Mouse (Mus musculus): ENCODE data around the gene Bend7. TPM values are rescaled to one million over a fixed set of nuclear protein-coding genes. Genes with fewer than 3 reads are reported as not detected.
A peak's percentile ranks its signal among the peaks of the same experiment; 100 is the strongest.

Bend7 gene
- total RNA-seq (2015) (not detected in 2 replicates), total RNA-seq (2017) (not detected in 2 replicates)

DNA sequence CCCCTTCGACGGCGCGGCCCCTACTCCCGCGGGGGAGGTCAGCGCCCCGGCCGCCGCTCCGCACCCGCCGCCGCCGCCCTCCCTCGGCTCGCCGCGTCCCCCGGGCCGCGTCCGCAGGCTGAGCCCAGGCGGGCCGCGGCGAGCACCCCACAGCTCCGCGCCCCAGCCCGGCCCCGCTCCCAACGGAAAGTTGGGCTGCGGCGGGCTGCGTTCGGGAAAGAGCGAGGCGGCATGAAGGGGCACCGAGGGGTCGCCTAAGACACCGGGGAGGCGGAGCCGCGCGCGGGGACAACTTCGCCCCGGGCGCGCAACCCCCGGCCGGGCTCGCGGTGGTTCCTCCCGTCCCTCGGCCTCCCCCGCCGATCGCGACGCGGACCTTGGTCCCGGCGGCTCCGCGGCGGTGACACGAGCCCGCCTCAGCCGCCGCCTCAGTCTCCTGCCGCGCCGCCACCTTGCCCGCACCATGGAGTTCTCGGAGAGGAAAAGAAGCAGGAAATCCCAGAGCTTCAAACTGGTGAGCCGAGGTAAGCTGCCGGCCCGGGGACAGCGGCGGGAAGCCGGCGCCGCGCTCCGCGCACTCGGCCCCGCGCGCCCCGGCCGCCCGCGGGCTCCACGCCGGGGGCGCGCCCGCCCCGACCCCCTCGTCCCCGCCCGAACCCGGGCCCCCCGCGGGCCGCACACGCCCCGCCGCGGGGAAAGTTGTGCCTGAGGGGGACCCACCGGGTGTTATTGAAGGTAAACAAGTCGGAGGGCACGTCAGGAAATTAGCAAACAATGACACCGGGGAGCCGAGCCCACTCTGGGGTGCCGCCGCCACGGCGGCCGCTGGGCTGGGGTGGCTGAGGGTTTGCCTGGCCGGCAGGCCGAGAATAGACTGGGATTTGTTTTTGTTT lies at the start of gene Bend7:
TSS of gene Bend7 (plus strand) at position 63 of the 893 bp plus-strand sequence.
- no peak for ATAC-seq (ENCODE audit: poor library complexity, severe bottlenecking)

DNA sequence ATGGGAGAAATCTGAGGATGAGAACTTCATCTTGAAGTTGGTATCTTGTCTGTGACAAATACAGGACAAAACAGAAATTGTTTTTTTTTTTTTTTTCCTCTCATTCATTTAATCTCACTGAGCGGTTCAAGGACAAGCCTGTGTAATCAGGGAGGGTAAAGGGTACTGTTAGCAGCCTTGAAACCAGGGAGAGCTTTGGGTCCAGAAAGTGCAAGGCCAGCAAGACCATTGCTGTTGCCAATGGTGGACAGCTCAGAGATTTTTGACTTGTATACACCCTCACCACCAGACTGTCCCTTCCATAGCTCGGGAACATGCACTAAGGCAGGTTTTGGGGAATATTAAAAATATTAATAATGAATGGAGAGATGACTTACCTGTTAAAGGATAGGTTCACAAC lies 49.0 kb upstream of the Bend7 start:
- no peak for ATAC-seq (ENCODE audit: poor library complexity, severe bottlenecking)

DNA sequence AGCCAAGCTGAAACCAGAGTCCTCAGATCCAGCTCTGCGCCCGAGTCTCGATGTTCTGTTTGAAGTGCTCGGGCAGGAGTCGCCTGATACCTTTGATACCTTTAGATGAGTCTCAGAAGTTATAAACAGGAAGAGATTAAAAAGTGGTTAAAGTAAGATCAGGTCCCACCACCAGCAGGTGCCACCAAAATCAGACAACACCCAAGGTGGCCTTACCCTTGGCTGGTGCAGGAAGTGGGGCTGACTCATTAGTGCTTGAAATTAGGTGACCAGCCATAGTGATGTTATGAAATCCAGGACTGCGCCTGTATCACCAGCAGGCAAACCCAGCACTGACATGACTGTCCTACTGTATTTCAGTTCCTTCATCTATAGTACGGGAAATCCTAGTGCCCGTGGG lies 47.9 kb upstream of the Bend7 start:
- no peak for ATAC-seq (ENCODE audit: poor library complexity, severe bottlenecking)

- ATAC-seq (ENCODE audit: poor library complexity, severe bottlenecking), result no peak
Measured at GRCm38 (mm10) chr2:4671636-4672035, 46.0 kb upstream of the Bend7 start.

DNA sequence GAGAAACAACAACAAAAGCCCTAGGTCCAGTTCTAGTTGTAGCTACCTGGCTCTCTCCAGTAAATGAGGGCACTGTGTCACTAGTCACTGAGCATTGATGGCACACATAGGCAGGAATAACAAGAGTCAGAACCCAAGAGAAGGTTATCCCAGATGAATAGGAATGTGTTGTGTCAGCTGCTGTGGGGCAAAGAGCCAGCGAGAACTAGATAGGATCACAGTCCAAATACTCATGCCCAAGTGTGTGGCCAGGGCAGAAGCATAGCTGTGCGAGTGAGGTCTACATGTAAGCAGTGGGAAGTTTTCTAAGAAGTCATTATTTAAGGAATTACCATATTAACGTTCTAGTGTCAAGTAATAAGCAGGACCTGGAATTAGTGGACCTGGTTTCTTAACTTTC lies 37.7 kb upstream of the Bend7 start:
- no peak for ATAC-seq (ENCODE audit: poor library complexity, severe bottlenecking)

GRCm38 (mm10) chr2:4711262-4711661 lies 6.4 kb upstream of the Bend7 start:
- ATAC-seq (ENCODE audit: poor library complexity, severe bottlenecking), result no peak

DNA sequence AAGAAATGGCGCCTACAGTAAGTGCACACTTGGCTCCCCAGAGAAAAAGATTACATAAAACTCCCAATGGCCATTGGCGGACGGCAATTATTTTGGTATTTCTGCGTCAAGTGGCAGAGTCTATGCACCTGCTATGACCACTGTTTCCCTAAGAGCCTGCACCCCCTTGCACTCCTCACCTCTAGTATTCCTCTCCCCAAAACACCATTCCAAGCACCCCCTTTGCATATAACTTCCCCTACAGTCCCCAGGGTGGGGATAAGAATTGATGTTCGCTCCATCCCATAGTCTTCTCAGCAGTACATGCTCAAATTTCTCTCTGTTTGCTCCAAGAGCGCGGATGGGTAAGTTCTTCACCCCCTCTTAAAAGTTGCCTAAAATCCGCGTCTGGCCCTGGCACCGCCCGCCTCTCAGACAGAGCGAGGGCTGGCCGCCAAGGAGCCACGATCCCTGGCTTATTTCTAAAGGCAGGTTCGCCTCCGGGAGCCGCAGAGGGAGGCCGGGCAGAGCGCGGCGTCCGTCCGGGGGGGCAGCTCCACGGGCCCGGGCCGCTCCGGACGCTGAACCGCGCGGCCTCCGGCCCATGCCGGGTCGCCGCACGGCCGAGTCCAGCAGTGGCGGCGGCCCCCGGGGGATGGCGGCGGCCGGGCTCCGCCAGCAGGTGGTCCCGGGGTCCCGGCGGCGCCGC lies 406 bp upstream of the Bend7 start:
- no peak for ATAC-seq (ENCODE audit: poor library complexity, severe bottlenecking)

DNA sequence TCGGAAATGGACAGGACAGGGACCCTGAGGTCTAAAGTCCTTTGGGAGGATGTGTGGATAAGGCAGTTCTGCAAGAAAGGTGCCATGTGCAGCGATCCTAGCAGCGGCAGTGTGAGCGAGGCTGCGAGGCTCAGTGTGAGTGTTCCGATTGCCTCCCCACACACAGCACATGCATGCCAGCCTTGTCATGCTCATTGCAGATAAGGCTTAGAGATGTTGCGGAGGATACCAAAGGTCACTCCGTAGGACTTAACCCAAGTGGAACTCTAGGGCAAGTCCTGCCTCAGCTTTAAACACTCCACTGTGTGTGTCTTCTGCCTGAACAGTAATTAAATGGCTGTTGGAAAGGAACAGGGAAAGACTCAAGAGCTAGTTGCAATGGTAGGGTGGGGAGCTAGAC lies 5.5 kb downstream of the Bend7 start:
- no peak for ATAC-seq (ENCODE audit: poor library complexity, severe bottlenecking)

GRCm38 (mm10) chr2:4730161-4730560 lies 12.5 kb downstream of the Bend7 start:
- no peak for ATAC-seq (ENCODE audit: poor library complexity, severe bottlenecking)

GRCm38 (mm10) chr2:4733971-4734370 lies 16.3 kb downstream of the Bend7 start:
- no peak for ATAC-seq (ENCODE audit: poor library complexity, severe bottlenecking)

DNA sequence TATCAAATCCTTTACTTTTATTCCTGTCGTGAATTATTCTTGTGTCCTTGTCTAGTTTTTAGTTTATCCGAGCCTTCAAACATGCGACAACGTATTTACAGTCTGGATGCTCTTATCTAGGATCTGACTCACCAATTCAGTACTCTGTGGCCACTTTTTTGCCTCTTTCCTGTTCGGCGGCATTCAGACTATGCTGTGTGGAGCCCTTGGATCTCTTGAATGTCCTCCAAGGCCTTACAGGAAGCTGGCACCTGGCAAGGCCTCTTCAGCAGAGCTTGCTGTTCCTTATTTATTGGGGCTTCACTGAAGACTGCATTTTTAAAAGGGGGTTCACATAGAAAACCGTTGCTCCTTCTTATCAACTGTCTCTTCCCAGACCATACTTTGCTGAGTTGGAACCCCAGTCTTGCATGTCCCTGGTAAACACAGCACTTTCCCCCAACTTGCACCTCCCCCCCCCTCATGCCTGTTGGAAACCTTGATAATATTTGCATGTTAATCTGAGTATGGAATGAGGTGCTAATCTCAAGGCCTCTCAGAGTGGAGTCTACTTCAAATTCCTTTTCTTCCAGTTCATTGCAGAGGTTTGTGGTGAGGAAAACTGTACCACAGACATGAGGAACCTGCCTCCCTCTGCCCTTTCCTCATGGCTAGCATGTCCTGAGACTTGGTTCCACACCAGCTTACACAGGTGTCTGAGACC lies 18.6 kb downstream of the Bend7 start:
- no peak for ATAC-seq (ENCODE audit: poor library complexity, severe bottlenecking)

GRCm38 (mm10) chr2:4736798-4737155 lies 19.1 kb downstream of the Bend7 start:
- no peak for ATAC-seq (ENCODE audit: poor library complexity, severe bottlenecking)

DNA sequence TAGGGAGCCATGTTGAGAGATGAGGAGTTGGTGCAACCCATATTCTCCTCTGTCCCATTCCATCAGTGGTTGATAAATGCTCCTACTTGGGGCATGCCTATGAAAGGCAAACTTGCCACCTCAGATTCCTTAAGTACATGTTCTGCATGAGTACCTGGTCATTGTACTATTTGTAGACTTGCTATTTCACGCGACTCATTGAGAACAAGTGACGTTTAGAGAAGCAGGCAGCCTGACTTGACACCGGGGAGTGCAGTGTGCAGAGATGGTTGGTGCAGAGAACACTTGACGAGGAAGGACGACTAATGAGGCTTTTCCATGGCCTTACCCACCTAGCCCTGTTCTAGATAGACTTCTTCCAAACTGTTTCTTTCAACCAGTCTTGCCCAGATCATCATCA lies 34.3 kb downstream of the Bend7 start:
- no peak for ATAC-seq (ENCODE audit: poor library complexity, severe bottlenecking)

DNA sequence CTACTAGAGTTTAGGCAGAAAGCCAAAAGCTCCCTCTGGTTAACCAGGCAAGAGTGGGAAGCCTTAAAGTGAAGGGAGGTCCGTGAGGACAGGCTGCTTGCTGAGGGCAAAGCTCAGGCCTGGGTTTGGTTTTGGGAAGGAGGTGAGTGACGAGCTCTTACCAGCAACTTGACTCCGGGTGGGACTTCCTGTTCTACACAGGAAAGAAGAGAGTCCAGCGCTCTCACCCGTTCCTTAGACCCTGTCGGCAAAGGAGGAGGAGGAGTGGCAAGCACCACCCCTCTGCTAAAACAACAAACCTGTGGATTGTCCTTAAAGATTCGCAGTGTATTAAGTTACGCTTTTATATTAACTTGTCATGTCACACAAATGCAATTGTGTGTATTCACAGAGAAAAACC lies 38.1 kb downstream of the Bend7 start:
- ATAC-seq (ENCODE audit: poor library complexity, severe bottlenecking), result no peak

GRCm38 (mm10) chr2:4757218-4757617 lies 39.6 kb downstream of the Bend7 start:
- no peak for ATAC-seq (ENCODE audit: poor library complexity, severe bottlenecking)

DNA sequence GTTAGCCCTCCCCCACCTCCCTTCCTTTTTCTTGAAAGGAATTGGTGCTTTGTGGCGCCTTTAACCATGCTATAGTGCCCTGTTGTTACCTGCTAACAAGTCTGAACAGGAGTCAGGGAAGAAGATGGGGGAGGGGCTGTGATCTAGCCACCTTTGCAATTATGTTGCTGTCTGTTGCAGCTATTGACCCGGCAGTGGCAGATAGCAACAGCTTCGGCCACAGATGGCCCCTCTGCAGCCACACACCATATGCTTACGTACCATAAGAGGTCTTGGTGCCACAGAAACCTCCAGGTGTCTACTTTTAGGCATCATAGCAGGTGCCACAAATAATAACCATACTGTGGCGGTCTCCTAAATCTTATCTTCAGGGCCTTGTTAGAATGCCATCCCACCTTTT lies 43.1 kb downstream of the Bend7 start:
- ATAC-seq (ENCODE audit: poor library complexity, severe bottlenecking), result no peak

GRCm38 (mm10) chr2:4761906-4762305 lies 44.3 kb downstream of the Bend7 start:
- ATAC-seq (ENCODE audit: poor library complexity, severe bottlenecking), result no peak

DNA sequence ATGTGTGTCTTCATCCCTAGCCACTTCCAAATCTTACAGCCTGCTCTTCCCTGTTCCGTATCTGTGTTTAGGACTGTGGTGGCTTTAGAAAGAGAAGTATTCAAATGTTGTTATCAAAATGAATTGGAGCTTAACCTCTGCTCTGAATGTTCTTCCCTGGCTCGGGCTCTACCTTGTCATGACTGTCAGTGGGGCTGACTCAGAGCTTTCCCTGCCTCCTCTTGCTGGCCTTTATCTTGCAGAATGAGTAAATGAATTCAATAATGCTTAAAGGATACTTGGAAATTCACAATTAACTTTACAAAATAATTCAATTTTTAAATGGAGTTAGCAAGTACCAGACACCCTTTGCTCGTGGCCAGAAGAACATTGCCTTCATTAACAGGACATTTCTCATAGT lies 46.4 kb downstream of the Bend7 start:
- ATAC-seq (ENCODE audit: poor library complexity, severe bottlenecking), result no peak

DNA sequence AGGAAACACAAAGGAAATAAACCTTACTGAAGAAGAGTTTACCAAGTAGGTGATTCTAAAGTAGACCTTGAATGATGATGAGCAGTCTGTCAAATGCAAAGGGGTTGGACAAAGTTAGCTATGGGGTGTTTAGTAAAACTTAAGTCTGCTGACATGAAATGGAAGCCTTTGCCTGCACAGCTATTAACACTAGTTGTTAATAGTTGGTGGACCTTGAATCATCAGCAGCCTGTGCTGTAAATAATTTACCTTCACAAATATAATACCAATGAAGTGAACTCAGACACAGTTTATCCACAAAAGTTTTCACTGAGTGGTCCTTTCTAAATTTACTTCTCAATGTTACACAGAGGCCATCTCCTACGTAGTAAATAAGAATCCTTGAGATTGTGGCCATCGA lies 52.7 kb downstream of the Bend7 start:
- ATAC-seq (ENCODE audit: poor library complexity, severe bottlenecking), result no peak

GRCm38 (mm10) chr2:4773911-4774310 lies 56.3 kb downstream of the Bend7 start:
- no peak for ATAC-seq (ENCODE audit: poor library complexity, severe bottlenecking)

- ATAC-seq (ENCODE audit: poor library complexity, severe bottlenecking), result peak; percentile 89
Measured at GRCm38 (mm10) chr2:4777291-4777690, 59.7 kb downstream of the Bend7 start.

DNA sequence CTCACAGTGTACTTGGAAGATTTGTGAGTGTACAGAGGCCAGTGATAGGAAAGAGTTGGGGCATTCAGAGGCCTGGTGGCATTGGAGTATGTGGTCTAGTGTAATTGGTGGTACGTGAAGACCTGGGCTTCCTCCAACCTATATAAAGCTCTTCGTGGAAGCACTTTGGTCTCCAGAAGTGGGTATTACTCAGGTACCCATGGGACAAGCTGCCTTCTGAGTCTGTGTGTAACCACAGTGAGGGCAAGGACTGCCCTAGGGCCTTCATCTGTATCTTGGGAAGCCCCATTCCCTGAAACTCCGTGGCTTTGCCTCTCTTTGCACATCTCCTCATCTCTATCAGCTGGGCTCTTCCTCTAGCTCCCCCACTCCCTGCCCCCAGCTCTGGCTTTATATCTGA lies 64.0 kb downstream of the Bend7 start:
- ATAC-seq (ENCODE audit: poor library complexity, severe bottlenecking), result no peak
